Mouse (Mus musculus) testis, adult 2 months (tissue): Measurements from ENCODE around the gene Faf2.

ENCODE experiments used
- CTCF ChIP-seq: fragments of 200-500 bp; IDR thresholded peaks from 2 replicates; pipeline ENCODE4 v1.5.1; 2012; ENCODE audit warnings: low read depth, mild to moderate bottlenecking, inconsistent platforms, low read length, moderate library complexity; ENCODE audit not compliant: control insufficient read depth, insufficient read depth, insufficient replicate concordance
- POLR2A ChIP-seq: fragments of 200-500 bp; IDR thresholded peaks from 2 replicates; pipeline ENCODE4 v1.6.1; 2012; ENCODE audit warnings: low read depth, mild to moderate bottlenecking, inconsistent platforms, low read length, moderate library complexity; ENCODE audit not compliant: control insufficient read depth

- TF ChIP-seq CTCF: peak; percentile 52; the same call in 1 of the 2 replicates
- no peak for TF ChIP-seq POLR2A
These were observed 63.6 kb downstream of the Faf2 start for GRCm38 (mm10) chr13:54685174-54685573.
